Mouse (Mus musculus): ENCODE data around the gene Pnmt.

Gene Pnmt

GRCm38 (mm10) chr11:98413731-98414130 lies 27.5 kb downstream of the Pnmt start:
- WGBS = 23% methylated on average over 7 of the region's 7 CpGs

- 52% methylated on average over 2 of the region's 2 CpGs for WGBS
Observed at GRCm38 (mm10) chr11:98414162-98414561, 27.9 kb downstream of the Pnmt start.

GRCm38 (mm10) chr11:98417074-98417473 lies 30.8 kb downstream of the Pnmt start:
- 78% methylated on average over 1 of the region's 1 CpGs for WGBS

GRCm38 (mm10) chr11:98418273-98418672 lies 32.0 kb downstream of the Pnmt start:
- 33% methylated on average over 5 of the region's 6 CpGs for WGBS

GRCm38 (mm10) chr11:98418939-98419547 lies 32.8 kb downstream of the Pnmt start:
- 73% methylated on average over 10 of the region's 10 CpGs for WGBS

GRCm38 (mm10) chr11:98426592-98426991 lies 40.3 kb downstream of the Pnmt start:
- 94% methylated on average over 7 of the region's 7 CpGs for WGBS

- WGBS = 85% methylated on average over 5 of the region's 5 CpGs
Observed at GRCm38 (mm10) chr11:98428436-98428835, 42.2 kb downstream of the Pnmt start.

- 85% methylated on average over 9 of the region's 9 CpGs for WGBS
Observed at GRCm38 (mm10) chr11:98431743-98432502, 45.7 kb downstream of the Pnmt start.

GRCm38 (mm10) chr11:98435723-98436122 lies 49.5 kb downstream of the Pnmt start:
- 87% methylated on average over 9 of the region's 9 CpGs for WGBS

- WGBS = 90% methylated on average over 6 of the region's 6 CpGs
Observed at GRCm38 (mm10) chr11:98437441-98437840, 51.2 kb downstream of the Pnmt start.

Data from cerebral cortex, adult 2 months (tissue).